Mouse (Mus musculus) megakaryocyte, adult 5-6 weeks (primary cell): ENCODE measurements at regions not wholly inside any gene's neighbourhood (a gene's known extent, or its start where the extent isn't known, plus 50 kb on each side); places are given as distances from the start of the nearest gene placed in this dataset.
A peak's percentile ranks its signal among the peaks of the same experiment; 100 is the strongest.

Experiments used
- ATAC-seq: 2 replicates; pipeline ENCODE4 v1.8.0; 2016; ENCODE audit warnings: mild to moderate bottlenecking, inconsistent platforms; ENCODE audit not compliant: poor library complexity, severe bottlenecking

DNA sequence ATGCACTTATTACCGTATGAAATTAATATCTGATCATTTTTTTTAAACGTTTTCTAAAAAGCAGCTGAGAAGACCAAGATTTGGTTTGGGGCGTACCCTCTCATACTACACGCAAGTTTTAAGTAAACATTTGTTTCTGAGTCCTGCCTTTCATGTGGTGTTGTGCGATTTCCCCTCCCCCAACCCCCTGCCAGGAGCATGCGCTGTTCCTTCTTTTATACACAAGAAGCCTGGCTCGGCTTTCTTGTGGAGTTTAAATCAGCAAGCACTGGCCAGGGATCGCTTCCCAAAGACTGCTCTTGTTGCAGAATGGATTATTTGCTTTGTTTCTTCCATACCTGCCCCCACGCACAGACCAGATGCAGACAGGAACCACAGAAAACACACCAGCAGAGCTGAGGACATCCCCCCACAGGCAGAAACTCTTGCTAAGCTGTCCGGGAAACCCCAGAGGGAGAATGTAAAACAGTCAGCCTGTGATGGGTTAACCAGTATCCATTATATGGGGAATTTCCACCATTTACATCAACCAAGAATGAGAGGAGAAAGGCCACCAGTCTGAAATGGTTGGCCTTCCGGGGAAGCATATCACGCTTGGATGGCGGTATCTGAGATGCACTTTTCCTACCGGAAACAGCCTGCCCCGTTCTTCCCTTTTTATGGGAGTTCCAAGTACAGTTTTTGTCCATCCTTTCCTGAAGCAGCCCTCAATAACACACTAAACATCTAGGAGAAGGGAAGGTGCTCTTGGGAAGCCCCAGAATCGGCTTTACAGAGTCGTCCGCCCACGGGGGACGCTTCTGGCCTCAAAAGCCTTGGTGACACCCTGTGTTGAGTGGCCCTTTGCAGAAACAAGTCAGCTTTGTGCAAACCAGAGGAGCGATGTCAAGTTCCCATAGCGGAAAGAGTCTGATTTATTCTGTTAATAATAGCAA is 91.3 kb downstream of the Tomm20 start:
- ATAC-seq = no peak

DNA sequence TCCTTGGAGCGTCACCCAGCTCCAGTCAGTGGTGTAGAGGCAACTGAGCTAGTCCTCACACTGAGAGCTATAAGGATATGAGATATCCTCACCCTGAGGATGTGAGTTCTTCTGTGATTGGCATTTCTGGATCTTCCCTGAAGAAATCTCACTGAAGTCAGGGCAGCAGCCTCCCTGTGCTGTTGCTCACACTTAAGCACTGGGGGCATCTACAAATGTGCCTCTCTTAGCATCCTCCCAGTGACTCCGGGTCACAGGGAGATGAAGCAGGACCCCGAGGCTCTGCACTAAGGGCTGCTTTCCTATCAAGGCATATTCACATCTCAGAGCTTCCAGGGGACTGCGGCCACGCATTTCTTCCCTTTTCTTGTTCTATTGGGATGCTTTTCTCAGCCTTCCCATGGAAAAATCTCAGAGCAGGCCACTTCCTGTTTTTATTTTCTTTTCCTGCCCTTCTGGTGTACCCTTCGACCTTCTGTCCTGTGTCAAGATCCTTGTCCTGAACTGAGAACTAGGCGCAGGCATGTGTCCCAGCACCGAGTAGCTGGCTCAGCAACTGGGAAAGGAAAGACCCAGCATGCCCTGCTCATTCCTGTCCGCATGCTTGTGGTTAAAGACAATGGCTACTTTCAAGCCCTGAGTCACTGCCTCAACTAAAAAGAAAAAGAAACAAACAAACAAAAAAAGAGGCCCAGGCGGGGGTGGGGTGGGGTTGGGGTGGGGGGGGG is 92.8 kb downstream of the Tomm20 start:
- ATAC-seq = no peak

DNA sequence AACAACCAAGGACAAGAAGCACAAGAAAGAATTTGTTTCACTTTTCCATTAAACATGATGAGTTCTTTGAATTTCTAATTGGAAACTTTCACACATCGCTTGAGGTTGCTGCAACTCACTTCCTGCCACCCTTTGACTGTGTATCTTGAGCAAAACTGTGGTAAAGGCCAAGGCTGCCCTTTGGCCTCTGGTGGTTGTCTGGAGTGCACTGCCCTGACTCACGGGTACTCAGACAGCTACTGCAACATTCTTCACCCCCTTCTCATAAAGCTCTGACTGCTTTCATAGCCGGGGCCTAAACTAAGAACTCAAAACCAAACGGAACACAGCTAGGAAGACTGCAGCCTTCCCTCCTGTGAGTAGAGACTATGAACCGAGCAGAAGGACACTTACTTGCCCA is 93.5 kb downstream of the Tomm20 start:
- peak; percentile 36 for ATAC-seq

DNA sequence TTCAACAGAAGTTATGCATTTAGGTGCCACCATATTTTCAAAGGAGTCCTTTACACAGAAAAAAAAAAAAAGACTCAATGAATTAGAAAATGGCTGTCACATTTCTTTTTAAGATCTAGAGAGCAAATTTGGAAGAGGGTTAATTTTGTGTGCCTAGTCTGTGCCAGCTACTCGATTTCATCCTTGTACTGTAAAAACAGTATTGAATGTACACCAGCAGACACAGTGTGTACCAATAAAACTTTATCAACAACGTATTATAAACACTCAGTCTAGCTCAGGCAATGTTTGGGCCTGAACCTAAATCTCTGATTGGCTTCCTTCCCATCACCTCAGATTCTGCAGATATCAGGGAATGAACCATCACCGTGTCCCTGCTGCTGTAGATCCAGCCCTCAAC is 93.9 kb downstream of the Tomm20 start:
- ATAC-seq = no peak

DNA sequence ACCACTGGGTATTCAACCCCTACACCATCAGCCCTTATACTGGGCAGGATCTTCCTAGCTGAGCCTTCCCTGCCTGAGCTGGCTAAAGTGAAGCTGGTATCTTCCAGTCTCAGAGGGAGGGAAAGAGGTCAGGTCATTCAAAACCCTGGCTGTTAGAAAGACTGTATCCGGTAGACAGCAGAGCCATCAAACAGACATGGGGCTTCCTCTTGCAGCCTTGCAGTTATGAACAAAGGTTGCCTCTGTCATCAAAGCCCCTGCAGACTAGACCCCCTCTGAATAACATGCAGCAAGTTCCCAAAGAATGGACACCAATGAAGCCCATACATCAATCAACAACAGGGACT is 95.5 kb downstream of the Tomm20 start:
- no peak for ATAC-seq

DNA sequence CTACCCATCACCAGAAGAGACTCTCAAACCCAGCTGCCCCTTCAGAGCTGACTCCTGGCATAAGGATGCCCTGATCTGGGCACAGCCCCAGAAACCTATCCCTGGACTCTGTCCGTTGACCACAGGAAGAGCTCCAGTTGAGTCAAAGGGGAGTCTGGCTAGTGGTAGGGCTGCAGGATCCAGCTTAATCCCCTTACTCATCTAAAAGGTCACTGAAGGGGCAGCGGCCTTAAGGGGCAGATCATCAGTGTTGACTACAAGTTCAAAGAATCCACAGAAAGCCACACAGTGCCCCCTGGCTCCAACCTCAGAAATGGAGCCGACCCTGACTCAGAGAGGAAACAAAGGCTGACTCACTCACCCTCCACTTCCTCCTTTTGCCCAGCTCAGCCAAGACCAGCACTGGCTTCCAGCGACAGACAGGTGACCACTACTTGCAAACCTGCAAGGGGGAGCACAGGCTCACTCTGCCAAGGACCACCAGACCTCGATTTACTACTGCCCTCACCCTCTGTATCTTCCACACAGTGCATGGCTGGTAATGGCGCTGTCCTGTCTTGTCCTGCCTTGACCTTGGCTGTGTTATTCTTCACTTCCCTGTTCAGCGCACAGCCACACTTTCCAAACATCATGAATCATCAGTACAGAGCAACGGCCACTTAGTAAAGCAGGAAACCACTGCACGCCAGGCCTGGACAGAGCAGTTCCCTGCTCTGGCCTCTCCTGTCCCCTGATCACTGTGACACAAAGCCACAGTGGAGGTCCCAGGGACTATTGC is 96.0 kb downstream of the Tomm20 start:
- peak; percentile 51 for ATAC-seq

DNA sequence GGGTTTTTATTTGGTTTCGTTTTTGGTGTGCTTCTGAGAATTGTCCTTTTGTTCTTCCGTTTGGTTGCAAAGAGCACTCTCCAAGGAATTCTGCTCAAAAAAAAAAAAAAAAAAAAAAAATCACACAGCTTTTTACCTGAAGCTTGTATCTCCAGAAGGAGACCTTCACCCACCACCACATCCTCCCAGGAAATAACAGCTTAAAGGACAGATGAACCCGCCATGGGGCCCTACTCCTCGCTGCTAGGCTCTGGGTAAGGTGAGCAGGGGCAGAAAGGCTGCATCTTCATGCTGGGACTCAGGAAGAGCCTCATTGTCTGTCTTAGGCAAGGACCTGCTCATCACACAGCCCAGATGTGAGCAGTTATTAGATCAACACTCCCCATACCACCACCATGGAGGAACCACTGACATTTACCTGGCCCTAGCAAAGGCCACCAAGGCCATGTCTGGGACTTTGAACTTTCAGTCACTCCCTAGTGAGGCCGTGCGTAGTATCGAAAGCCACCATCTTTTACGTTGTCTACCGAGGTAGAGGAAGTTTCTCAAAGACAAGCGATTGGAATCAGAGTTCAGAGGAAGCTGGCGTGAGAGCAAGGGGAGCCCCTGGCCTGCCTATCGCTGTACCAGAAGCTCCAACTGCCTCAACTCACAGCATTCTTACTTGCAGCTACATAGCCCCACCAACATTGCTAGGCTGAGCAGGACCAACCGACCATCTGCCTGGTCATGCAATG is 97.1 kb downstream of the Tomm20 start:
- 0 out of 2 replicates have a peak, but pooled peaks have one; percentile 2 for ATAC-seq

DNA sequence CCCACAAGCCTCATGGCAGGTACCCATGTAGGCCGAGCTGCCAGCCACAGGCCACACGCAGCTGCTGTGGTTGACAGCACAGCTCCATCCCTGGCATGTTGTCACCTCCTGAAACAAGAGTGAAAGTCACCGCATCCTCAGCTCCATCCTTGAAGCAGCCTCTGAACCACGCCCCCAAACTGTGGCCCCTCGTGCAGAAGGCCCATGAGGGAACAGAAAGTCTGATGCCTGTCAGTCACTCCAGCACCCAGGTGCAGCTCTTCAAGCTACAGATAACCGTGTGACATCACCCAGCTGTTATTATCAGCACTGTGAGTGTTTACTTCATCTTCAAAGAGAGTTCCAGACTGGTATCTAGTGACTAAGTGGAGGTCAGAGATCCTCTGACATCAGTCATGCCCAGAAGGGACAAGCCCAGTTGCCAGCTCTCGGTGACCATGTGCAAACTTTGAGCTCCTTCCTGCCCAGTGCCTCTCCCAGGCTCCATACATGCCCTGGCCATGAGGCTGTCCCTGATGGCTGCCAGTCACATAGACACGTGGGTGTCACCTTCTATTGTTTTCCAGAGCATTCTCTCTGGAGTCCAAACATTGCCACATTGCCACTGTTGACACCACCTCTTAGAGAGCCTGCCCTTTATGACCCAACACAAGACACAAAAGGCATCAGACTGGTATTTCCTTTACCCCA is 97.8 kb downstream of the Tomm20 start:
- peak; percentile 16 for ATAC-seq

DNA sequence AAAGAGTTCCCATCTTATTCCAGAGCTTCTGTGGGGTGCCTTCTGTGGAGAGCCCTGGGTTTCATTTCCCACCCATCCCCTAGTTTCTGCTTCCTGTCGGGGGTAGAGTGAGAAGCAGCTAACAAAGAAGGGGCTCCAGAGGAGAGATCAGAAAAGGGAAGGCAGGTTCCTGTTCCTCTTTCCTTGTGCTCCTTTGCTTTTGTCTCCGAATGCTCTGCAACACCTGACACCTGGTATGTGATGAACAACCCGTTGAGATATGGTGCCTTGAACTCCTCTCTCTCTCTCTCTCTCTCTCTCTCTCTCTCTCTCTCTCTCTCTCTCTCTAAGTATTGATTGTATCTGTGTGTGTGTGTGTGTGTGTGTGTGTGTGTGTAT is 99.5 kb downstream of the Tomm20 start:
- ATAC-seq = peak; percentile 11

DNA sequence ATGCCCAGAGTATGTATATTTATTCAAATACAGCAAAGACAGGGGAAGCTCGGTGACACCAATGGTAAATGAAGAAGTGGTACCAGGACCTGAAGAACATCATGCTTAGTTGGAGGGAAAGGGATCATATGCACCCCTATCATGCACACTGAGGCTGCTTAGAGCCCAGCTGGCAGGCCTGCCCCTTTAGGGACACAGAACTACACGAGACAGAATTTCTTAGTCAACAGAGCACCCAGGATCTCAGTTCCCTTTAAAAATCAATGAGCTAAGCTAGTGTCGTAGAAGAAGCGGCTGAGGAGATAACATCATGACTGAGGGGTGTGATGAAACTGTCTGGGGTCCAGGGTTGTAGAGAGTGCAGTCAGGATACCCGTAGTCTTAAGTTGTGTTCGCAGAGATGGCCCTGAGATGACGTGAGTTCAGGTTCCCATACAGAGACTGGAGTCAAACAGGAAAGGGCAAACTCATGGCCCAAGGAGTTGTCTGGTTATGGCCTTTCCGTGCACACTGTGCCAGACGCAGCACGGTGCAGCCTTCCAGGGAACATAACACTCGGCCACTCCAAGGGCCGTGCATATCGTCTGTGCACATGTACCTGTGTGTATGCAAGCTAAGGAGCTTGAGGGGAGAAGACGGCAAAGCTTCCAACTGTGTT is 100.0 kb downstream of the Tomm20 start:
- peak; percentile 7 for ATAC-seq

DNA sequence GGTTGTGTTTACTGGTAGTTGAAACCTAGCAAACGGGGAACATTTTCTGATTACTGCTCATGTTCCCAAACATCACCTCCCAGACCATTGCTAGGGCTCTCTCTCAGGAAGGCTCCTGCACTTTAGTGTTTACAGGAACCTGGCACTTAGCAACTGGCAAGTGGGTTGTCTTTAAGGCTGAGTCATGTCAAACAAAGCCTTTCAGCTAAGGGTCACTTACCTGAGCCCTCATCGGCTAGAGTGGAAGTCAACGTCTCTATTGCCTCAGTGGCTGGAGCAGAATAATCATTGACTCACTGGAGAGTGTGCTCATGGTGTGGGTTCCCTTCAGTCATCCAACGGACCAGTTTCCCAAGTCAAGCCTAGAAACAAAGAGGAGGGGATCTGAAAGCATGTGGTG is 101.0 kb downstream of the Tomm20 start:
- no peak for ATAC-seq

DNA sequence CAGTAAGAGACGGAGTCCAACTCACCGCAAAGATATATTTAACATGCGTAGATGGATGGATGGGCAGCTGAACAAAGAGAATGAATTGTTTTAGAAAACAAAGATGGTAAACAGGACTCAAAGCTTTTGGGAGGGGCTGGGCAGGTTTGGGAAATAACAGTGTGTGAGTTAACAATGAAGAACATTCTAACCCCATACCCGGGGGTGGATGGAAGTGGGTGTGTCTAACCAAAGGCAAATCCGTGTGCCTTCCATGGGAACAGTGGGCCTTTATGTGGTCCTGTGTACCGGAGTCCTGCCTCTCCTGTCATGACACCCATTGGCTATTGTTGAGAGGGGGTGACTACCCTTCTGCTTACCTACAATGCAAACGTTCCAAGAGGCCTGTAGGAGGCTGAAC is 104.5 kb downstream of the Tomm20 start:
- no peak for ATAC-seq

DNA sequence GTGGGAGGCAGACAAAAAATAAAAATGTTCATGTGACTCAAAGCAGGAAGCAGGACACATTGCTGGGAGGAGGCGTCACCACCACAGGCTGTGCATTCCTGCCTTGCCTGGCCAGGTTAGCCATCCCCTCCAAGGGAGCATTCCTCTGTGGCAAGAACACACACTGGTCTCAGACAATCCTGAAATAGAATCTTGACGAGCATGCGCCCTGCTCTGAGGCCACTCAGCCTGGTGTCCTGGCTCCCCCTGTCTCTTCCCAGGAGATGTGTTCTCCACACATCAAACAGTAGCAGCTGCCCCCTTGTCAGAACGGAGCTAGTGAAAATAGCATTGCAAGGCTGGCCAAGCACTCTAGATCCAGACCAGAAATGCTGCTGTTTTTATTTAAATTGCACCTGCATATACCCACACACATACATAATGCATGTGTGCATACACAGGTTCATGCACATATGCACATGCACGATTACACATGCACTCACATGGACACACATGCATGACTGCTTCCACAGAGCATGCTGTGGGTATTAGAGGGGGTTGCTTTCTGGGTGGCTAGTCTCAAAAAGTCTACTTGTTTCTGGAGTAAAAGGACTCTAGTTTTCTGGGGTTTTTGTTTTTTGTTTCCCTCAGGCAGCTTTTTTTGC is 105.8 kb downstream of the Tomm20 start:
- ATAC-seq = peak; percentile 6; the same call in 1 of the 2 replicates

DNA sequence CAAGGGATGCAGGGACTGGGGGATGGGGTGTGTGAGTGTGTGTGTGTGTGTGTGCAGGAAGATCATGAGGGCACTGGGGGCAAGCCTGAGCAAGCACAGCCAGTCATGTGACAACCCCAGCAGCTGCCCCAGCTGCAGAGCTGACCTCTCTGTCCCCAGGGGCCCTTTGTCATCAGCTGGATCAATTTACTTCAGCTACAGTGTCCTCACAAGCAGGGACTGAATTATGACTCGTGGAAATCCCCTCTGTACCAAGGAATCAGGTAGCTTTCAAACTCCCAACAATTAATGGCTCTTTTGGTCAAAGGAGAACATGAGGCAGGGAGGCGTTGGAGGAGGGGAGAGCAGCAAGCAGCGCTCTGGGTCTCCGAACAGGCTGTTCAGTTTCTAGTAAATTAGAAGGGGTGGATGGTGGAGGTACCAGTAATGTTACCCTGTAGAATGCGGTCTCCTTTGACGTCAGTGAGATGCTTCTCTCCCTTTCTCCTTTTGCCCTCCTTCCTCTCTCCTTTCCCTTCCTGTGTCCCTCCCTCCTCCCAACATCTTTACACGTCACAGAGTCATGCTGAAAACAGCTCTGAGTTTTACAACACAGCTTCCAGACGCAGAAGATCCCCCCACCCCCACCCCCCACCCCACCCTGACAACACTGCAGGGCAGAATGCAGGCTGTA is 106.5 kb downstream of the Tomm20 start:
- no peak for ATAC-seq

DNA sequence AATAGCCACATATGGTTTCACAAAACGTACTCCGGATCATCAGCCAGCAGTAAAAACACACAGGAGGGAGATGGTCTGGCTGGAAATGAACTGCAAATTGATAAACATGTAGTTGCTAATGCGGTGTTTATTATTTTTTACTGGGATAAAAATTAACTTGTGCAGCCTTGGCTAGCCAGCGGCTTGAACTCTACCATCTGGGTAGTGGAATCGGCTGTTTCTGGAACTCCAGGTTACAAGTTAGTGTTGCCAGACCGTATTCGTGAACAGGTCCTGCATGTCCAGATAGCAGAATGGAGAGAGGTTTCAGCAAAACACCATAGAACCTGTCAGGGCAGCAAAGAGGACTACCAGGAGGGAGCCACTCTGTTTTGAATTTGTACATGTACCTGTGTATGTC is 107.4 kb downstream of the Tomm20 start:
- ATAC-seq = no peak

DNA sequence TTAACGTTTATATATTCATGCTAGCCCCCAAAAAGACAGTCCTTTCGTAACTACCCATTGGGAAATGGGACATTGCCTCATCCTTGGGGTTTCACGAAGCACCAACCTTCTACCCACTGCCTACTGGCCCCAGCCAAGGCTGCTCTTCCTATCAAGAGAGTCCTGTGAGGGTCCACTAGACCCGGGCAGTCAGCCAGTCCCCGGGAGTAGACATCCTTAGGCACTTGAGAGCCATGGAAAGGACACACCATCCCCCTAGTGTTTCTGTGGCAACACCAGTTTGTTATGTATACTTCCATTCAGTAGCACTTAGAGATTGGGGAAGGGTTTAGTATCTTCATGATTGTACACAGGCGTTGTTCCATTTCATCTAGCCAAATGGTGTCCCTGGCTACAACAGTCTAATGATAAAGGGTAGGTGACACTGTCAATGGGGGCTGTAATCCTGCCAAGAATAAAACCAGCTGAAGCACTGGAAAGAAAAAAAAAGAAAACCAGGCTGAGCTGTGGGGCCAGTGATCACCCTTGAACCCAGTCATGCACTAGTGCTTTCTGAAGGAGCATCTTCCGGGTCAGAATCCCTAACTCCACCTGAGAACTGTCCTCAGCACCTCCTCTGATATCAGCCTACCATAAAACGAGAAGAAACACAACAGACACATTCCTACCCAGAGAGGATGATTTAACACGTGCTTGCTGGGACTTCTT is 108.2 kb downstream of the Tomm20 start:
- peak; percentile 41 for ATAC-seq

DNA sequence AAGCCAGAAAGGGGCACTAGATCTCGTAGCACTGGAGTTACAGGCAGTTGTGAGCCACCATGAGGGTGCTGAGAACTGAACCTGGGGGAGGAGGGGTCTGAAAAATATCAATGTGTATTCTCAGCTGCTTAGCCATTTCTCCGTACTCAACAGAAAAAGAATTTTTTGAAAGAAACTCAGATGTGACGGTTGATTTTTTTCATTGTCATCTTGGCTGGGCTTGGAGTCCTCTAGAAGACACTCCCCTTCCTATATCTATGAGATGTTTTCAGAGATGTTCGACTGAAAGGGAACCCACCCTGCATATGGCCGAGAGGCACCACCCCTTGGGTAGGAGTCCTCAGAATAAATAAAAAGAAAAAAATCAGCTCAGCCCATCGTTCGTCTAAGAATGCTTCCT is 110.1 kb downstream of the Tomm20 start:
- ATAC-seq = no peak
